Mouse (Mus musculus): ENCODE results near the gene Krt15. TPM values are rescaled to one million over a fixed set of nuclear protein-coding genes. Genes with fewer than 3 reads are reported as not detected.

Gene Krt15
- polyA plus RNA-seq, 1 experiment: 0.02 TPM

GRCm38 (mm10) chr11:100140966-100141365, 5.2 kb upstream of the Krt15 start:
- Histone ChIP-seq H3K4me3 (ENCODE audit: insufficient read depth, poor library complexity, severe bottlenecking) (no peak overlapping the region), H3K79me3 (ENCODE audit: low read depth) (no peaks in the 10 kb centered on the region), H3K36me3 (ENCODE audit: control insufficient read depth, insufficient read depth) (no peaks in the 10 kb centered on the region), H3ac (ENCODE audit: control insufficient read depth, insufficient read length, low read depth) (no peak overlapping the region), H3K27me3 (ENCODE audit: control insufficient read depth, insufficient read depth, insufficient read length) (no peaks in the 10 kb centered on the region), H3K79me2 (ENCODE audit: control insufficient read depth, insufficient read depth) (no peaks in the 10 kb centered on the region)
- TF ChIP-seq FOSL1 (IDR thresholded peaks at IDR 0.05; ENCODE audit: insufficient read depth, low read length, poor library complexity, severe bottlenecking) (no peak), CTCF (IDR thresholded peaks at IDR 0.05; ENCODE audit: control insufficient read depth, insufficient read depth, insufficient read length) (no peak), MYOD1 (IDR thresholded peaks at IDR 0.05; ENCODE audit: control insufficient read depth, insufficient read length, low read depth) (no peak), MYOG (IDR thresholded peaks at IDR 0.05; ENCODE audit: control insufficient read depth, extremely low read depth, insufficient read length) (no peak), USF1 (IDR thresholded peaks at IDR 0.05; ENCODE audit: low read depth) (no peak), MAX (IDR thresholded peaks at IDR 0.05) (no peak), CEBPB (IDR thresholded peaks at IDR 0.05; ENCODE audit: low read depth) (no peak)

DNA sequence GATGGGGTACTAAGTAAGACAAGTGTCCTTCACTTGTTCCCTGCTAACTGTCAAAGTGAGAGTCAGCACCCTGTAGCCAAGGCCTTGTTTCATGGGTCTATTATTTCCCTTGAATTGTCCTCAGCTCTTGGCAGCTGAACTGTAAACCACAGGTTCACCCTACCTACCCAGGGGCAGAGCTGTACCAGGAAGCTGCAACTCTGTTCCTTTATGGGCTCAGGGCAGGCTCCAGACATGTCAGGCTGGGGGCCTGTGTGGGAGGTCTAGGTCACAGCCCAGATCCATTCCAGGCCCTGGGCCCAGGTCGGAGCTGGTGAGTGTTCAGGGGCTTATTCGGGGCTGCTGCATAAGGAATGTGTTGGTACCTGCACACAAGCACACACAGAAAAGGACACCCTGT, 3.7 kb upstream of the Krt15 start:
- no peak for TF ChIP-seq FOSL1 (IDR thresholded peaks at IDR 0.05; ENCODE audit: insufficient read depth, low read length, poor library complexity, severe bottlenecking)
- no peaks in the 10 kb centered on the region for H3K79me2 ChIP-seq (ENCODE audit: control insufficient read depth, insufficient read depth)
- H3K27me3 ChIP-seq (ENCODE audit: control insufficient read depth, insufficient read depth, insufficient read length): no peaks in the 10 kb centered on the region
- H3K36me3 ChIP-seq (ENCODE audit: control insufficient read depth, insufficient read depth): no peaks in the 10 kb centered on the region
- no peak overlapping the region for H3ac ChIP-seq (ENCODE audit: control insufficient read depth, insufficient read length, low read depth)
- H3K79me3 ChIP-seq (ENCODE audit: low read depth): no peaks in the 10 kb centered on the region
- no peak overlapping the region for H3K4me3 ChIP-seq (ENCODE audit: insufficient read depth, poor library complexity, severe bottlenecking)

DNA sequence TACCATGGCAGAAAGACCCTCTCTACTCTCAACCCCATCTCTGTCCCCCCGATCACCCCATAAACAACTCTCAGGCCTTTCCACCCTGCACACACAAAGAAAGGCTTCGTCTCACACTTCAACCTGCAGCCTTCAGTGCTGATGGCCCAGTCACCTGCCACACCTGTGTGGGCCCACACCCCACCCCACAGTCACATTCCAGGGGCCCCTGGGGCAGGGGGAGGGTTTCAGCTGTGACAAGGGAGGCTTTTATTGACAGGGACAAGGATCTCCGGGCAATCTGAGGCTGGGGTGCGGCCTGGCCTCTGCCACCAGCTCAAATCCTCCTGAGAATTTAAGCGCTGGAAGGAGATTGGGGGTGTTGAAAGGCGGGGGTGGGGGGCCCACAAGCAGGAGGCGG, 3.1 kb upstream of the Krt15 start:
- Histone ChIP-seq H3K4me3 (ENCODE audit: insufficient read depth, poor library complexity, severe bottlenecking) (no peak overlapping the region), H3K27me3 (ENCODE audit: control insufficient read depth, insufficient read depth, insufficient read length) (no peaks in the 10 kb centered on the region), H3ac (ENCODE audit: control insufficient read depth, insufficient read length, low read depth) (no peak overlapping the region), H3K79me3 (ENCODE audit: low read depth) (no peaks in the 10 kb centered on the region), H3K79me2 (ENCODE audit: control insufficient read depth, insufficient read depth) (no peaks in the 10 kb centered on the region), H3K36me3 (ENCODE audit: control insufficient read depth, insufficient read depth) (no peaks in the 10 kb centered on the region)
- no peak for TF ChIP-seq MAX (IDR thresholded peaks at IDR 0.05)
- TF ChIP-seq MYOD1 (IDR thresholded peaks at IDR 0.05; ENCODE audit: control insufficient read depth, insufficient read length, low read depth): no peak
- no peak for TF ChIP-seq CTCF (IDR thresholded peaks at IDR 0.05; ENCODE audit: control insufficient read depth, insufficient read depth, insufficient read length)
- no peak for TF ChIP-seq CEBPB (IDR thresholded peaks at IDR 0.05; ENCODE audit: low read depth)

- Histone ChIP-seq H3K79me3 (ENCODE audit: low read depth) (no peaks in the 10 kb centered on the region), H3K36me3 (ENCODE audit: control insufficient read depth, insufficient read depth) (no peaks in the 10 kb centered on the region), H3ac (ENCODE audit: control insufficient read depth, insufficient read length, low read depth) (no peak overlapping the region), H3K79me2 (ENCODE audit: control insufficient read depth, insufficient read depth) (no peaks in the 10 kb centered on the region), H3K4me3 (ENCODE audit: insufficient read depth, poor library complexity, severe bottlenecking) (no peak overlapping the region), H3K27me3 (ENCODE audit: control insufficient read depth, insufficient read depth, insufficient read length) (no peaks in the 10 kb centered on the region)
- TF ChIP-seq FOSL1 (IDR thresholded peaks at IDR 0.05; ENCODE audit: insufficient read depth, low read length, poor library complexity, severe bottlenecking) (no peak), USF1 (IDR thresholded peaks at IDR 0.05; ENCODE audit: low read depth) (no peak), CTCF (IDR thresholded peaks at IDR 0.05; ENCODE audit: control insufficient read depth, insufficient read depth, insufficient read length) (no peak), MYOD1 (IDR thresholded peaks at IDR 0.05; ENCODE audit: control insufficient read depth, insufficient read length, low read depth) (no peak), CEBPB (IDR thresholded peaks at IDR 0.05; ENCODE audit: low read depth) (no peak), MAX (IDR thresholded peaks at IDR 0.05) (no peak), MYOG (IDR thresholded peaks at IDR 0.05; ENCODE audit: control insufficient read depth, extremely low read depth, insufficient read length) (no peak)
Measured at GRCm38 (mm10) chr11:100137693-100138092, 2.0 kb upstream of the Krt15 start.

- no peak overlapping the region for H3K4me3 ChIP-seq (ENCODE audit: insufficient read depth, poor library complexity, severe bottlenecking)
- TF ChIP-seq CTCF (IDR thresholded peaks at IDR 0.05; ENCODE audit: control insufficient read depth, insufficient read depth, insufficient read length): no peak
- TF ChIP-seq MYOG (IDR thresholded peaks at IDR 0.05; ENCODE audit: control insufficient read depth, extremely low read depth, insufficient read length): no peak
- no peak for TF ChIP-seq FOSL1 (IDR thresholded peaks at IDR 0.05; ENCODE audit: insufficient read depth, low read length, poor library complexity, severe bottlenecking)
- TF ChIP-seq MYOD1 (IDR thresholded peaks at IDR 0.05; ENCODE audit: control insufficient read depth, insufficient read length, low read depth): no peak
- TF ChIP-seq USF1 (IDR thresholded peaks at IDR 0.05; ENCODE audit: low read depth): no peak
- TF ChIP-seq CEBPB (IDR thresholded peaks at IDR 0.05; ENCODE audit: low read depth): no peak
- TF ChIP-seq MAX (IDR thresholded peaks at IDR 0.05): no peak
- no peaks in the 10 kb centered on the region for H3K36me3 ChIP-seq (ENCODE audit: control insufficient read depth, insufficient read depth)
- no peaks in the 10 kb centered on the region for H3K27me3 ChIP-seq (ENCODE audit: control insufficient read depth, insufficient read depth, insufficient read length)
- no peaks in the 10 kb centered on the region for H3K79me2 ChIP-seq (ENCODE audit: control insufficient read depth, insufficient read depth)
- H3ac ChIP-seq (ENCODE audit: control insufficient read depth, insufficient read length, low read depth): no peak overlapping the region
- no peaks in the 10 kb centered on the region for H3K79me3 ChIP-seq (ENCODE audit: low read depth)
Measured at GRCm38 (mm10) chr11:100136559-100136958, 831 bp upstream of the Krt15 start.

GRCm38 (mm10) chr11:100124901-100125300, 10.8 kb downstream of the Krt15 start:
- no peaks in the 10 kb centered on the region for H3K79me2 ChIP-seq (ENCODE audit: control insufficient read depth, insufficient read depth)
- H3K4me3 ChIP-seq (ENCODE audit: insufficient read depth, poor library complexity, severe bottlenecking): no peak overlapping the region
- TF ChIP-seq MYOG (IDR thresholded peaks at IDR 0.05; ENCODE audit: control insufficient read depth, extremely low read depth, insufficient read length) (no peak), CTCF (IDR thresholded peaks at IDR 0.05; ENCODE audit: control insufficient read depth, insufficient read depth, insufficient read length) (no peak), FOSL1 (IDR thresholded peaks at IDR 0.05; ENCODE audit: insufficient read depth, low read length, poor library complexity, severe bottlenecking) (no peak), USF1 (IDR thresholded peaks at IDR 0.05; ENCODE audit: low read depth) (no peak), MAX (IDR thresholded peaks at IDR 0.05) (no peak), CEBPB (IDR thresholded peaks at IDR 0.05; ENCODE audit: low read depth) (no peak), MYOD1 (IDR thresholded peaks at IDR 0.05; ENCODE audit: control insufficient read depth, insufficient read length, low read depth) (no peak)
- no peaks in the 10 kb centered on the region for H3K79me3 ChIP-seq (ENCODE audit: low read depth)
- H3K36me3 ChIP-seq (ENCODE audit: control insufficient read depth, insufficient read depth): no peaks in the 10 kb centered on the region
- no peak overlapping the region for H3ac ChIP-seq (ENCODE audit: control insufficient read depth, insufficient read length, low read depth)
- H3K27me3 ChIP-seq (ENCODE audit: control insufficient read depth, insufficient read depth, insufficient read length): no peaks in the 10 kb centered on the region
